Mouse (Mus musculus): ENCODE results near the gene Timm10b.

- no peak for TF ChIP-seq CTCF (IDR thresholded peaks at IDR 0.05; ENCODE audit: insufficient read depth, low read length)
- no peak for TF ChIP-seq POLR2A (IDR thresholded peaks at IDR 0.05; ENCODE audit: borderline replicate concordance, extremely low read depth, low read depth, low read length)
Observed at GRCm38 (mm10) chr7:105617810-105618209, 22.0 kb upstream of the Timm10b start.

All from lung, adult 2 months (tissue).